Mouse (Mus musculus): Measurements from ENCODE around the gene Cyp2d22.
"Not testable (repeated sequence)": the region's sequence is repeated elsewhere in the genome, so short reads cannot be mapped to it uniquely, and the experiment has no call there.

Gene Cyp2d22

GRCm38 (mm10) chr15:82376393-82377138, 3.5 kb downstream of the Cyp2d22 start:
- DNase-seq (ENCODE audit: low spot score) = no peak

- no peak for DNase-seq (ENCODE audit: low spot score)
These were observed 4.2 kb downstream of the Cyp2d22 start for GRCm38 (mm10) chr15:82375855-82376254.

- DNase-seq (ENCODE audit: low spot score) = no peak
These were observed 5.6 kb downstream of the Cyp2d22 start for GRCm38 (mm10) chr15:82374437-82374836.

GRCm38 (mm10) chr15:82372991-82373390, 7.1 kb downstream of the Cyp2d22 start:
- DNase-seq (ENCODE audit: low spot score) = no peak

- DNase-seq (ENCODE audit: low spot score) = no peak
These were observed 7.6 kb downstream of the Cyp2d22 start for GRCm38 (mm10) chr15:82372446-82372845.

GRCm38 (mm10) chr15:82368851-82369250, 11.2 kb downstream of the Cyp2d22 start:
- no peak for DNase-seq (ENCODE audit: low spot score)

- no peak for DNase-seq (ENCODE audit: low spot score)
These were observed 11.9 kb downstream of the Cyp2d22 start for GRCm38 (mm10) chr15:82368146-82368545.

- not testable (repeated sequence) for DNase-seq (ENCODE audit: low spot score)
These were observed 15.5 kb downstream of the Cyp2d22 start for GRCm38 (mm10) chr15:82364561-82364960.

GRCm38 (mm10) chr15:82363801-82364200, 16.3 kb downstream of the Cyp2d22 start:
- DNase-seq (ENCODE audit: low spot score) = not testable (repeated sequence)

GRCm38 (mm10) chr15:82362234-82362633, 17.8 kb downstream of the Cyp2d22 start:
- DNase-seq (ENCODE audit: low spot score) = no peak

GRCm38 (mm10) chr15:82361459-82362018, 18.5 kb downstream of the Cyp2d22 start:
- no peak for DNase-seq (ENCODE audit: low spot score)

- DNase-seq (ENCODE audit: low spot score) = no peak
These were observed 21.4 kb downstream of the Cyp2d22 start for GRCm38 (mm10) chr15:82358431-82359260.

- peak; percentile 100 for DNase-seq (ENCODE audit: low spot score)
These were observed 25.7 kb downstream of the Cyp2d22 start, which contains the start of gene Ndufa6 for GRCm38 (mm10) chr15:82354126-82354945. TSS of gene Ndufa6 (minus strand) at chr15:82354322.

GRCm38 (mm10) chr15:82353745-82354113, 26.3 kb downstream of the Cyp2d22 start:
- DNase-seq (ENCODE audit: low spot score) = no peak

- peak; percentile 40 for DNase-seq (ENCODE audit: low spot score)
These were observed 26.8 kb downstream of the Cyp2d22 start for GRCm38 (mm10) chr15:82353078-82353744.

GRCm38 (mm10) chr15:82351480-82351879, 28.6 kb downstream of the Cyp2d22 start:
- DNase-seq (ENCODE audit: low spot score) = no peak

- DNase-seq (ENCODE audit: low spot score) = no peak
These were observed 29.7 kb downstream of the Cyp2d22 start for GRCm38 (mm10) chr15:82350349-82350748.

- peak; percentile 21 for DNase-seq (ENCODE audit: low spot score)
These were observed 31.1 kb downstream of the Cyp2d22 start for GRCm38 (mm10) chr15:82348999-82349341.

- DNase-seq (ENCODE audit: low spot score) = no peak
These were observed 31.6 kb downstream of the Cyp2d22 start for GRCm38 (mm10) chr15:82348258-82348998.

GRCm38 (mm10) chr15:82347852-82348251, 32.2 kb downstream of the Cyp2d22 start:
- DNase-seq (ENCODE audit: low spot score) = no peak

- DNase-seq (ENCODE audit: low spot score) = no peak
These were observed 32.8 kb downstream of the Cyp2d22 start for GRCm38 (mm10) chr15:82347303-82347676.
